Mouse (Mus musculus): Measurements from ENCODE around the gene Hk1.

DNA sequence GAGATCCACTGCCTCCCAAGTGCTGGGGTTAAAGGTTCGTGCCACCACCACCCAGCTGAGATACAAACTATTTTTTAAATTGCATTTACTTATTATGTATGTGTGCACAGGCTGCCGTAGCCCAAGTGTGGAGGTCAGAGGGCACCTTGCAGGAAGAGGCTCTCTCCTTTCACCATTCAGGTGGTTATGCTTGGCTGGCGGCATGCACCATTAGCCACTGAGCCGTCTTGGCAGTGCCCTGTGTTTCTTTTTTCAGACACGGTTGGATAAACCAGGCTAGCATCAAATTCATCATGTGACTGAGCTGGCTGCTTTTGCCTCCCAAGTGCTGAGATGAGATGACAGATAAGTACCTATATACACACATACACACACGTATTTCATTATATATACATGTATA is 140.4 kb downstream of the Hk1 start:
- TF ChIP-seq CTCF (conservative IDR thresholded peaks at IDR 0.05; ENCODE audit: low read length) (no peak), NANOG (IDR thresholded peaks at IDR 0.05; ENCODE audit: borderline replicate concordance, low read length) (no peak), POU5F1 (IDR thresholded peaks at IDR 0.05; ENCODE audit: borderline replicate concordance, low read length) (no peak)

Measured in E14TG2a.4 (cell line).